Mouse (Mus musculus): ENCODE data around the gene Zmynd12.

- TF ChIP-seq CTCF (IDR thresholded peaks at IDR 0.05) = no peak
- no peak for TF ChIP-seq POLR2A (IDR thresholded peaks at IDR 0.05; ENCODE audit: insufficient read depth, low read depth, low read length)
- TF ChIP-seq EP300 (IDR thresholded peaks at IDR 0.05; ENCODE audit: insufficient read depth, low read depth, low read length) = no peak
These were observed 9.8 kb upstream of the Zmynd12 start for GRCm38 (mm10) chr4:119412791-119413190.

All from heart, adult 2 months (tissue).